Mouse (Mus musculus): ENCODE measurements at regions not wholly inside any gene's neighbourhood (a gene's known extent, or its start where the extent isn't known, plus 50 kb on each side); places are given as distances from the start of the nearest gene placed in this dataset.

GRCm38 (mm10) chr13:47716265-47716664 lies 544.8 kb upstream of the Id4 start:
- Histone ChIP-seq H3K4me2 (ENCODE audit: low read depth, low read length) (no peak overlapping the region), H3K27ac (ENCODE audit: low read length) (no peak overlapping the region), H3K9me3 (replicated peaks; ENCODE audit: control insufficient read depth, low read length) (no peaks in the 10 kb centered on the region), H3K4me3 (replicated peaks; ENCODE audit: low read length) (no peak overlapping the region), H3K36me3 (ENCODE audit: control insufficient read depth, insufficient read depth, low read length) (no peaks in the 10 kb centered on the region), H3K9ac (ENCODE audit: low read length) (no peak overlapping the region), H3K4me1 (ENCODE audit: control insufficient read depth, insufficient read depth, low read length) (no peaks in the 10 kb centered on the region), H3K27me3 (ENCODE audit: control insufficient read depth, insufficient read depth, low read length) (no peaks in the 10 kb centered on the region)
- 54% methylated on average over 4 of the region's 4 CpGs for WGBS
- no peak for ATAC-seq (ENCODE audit: insufficient read depth, low FRiP score)

DNA sequence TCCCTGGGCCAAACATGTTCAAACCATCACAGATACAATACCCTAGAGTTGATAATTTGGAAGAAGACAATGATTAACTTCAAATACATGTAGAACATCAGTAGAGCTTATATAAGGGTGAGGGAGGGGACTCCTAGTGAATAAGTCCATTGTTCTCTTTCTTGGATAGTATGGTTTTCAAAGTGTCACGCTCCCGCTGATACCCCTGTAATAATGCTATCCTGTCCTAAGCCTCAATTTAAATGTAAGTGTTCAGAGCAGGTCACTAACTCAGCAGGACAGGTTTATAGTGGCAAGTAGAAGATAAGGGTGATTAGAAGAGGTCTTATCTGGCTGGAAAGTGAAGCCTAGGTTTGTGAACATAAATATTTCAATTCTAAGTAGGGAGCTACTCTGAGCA lies 540.4 kb upstream of the Id4 start:
- Histone ChIP-seq H3K9me3 (replicated peaks; ENCODE audit: control insufficient read depth, low read length) (no peaks in the 10 kb centered on the region), H3K4me3 (replicated peaks; ENCODE audit: low read length) (no peak overlapping the region), H3K9ac (ENCODE audit: low read length) (no peak overlapping the region), H3K36me3 (ENCODE audit: control insufficient read depth, insufficient read depth, low read length) (no peaks in the 10 kb centered on the region), H3K4me2 (ENCODE audit: low read depth, low read length) (no peak overlapping the region), H3K27ac (ENCODE audit: low read length) (no peak overlapping the region), H3K4me1 (ENCODE audit: control insufficient read depth, insufficient read depth, low read length) (no peaks in the 10 kb centered on the region), H3K27me3 (ENCODE audit: control insufficient read depth, insufficient read depth, low read length) (no peaks in the 10 kb centered on the region)
- 81% methylated on average over 2 of the region's 2 CpGs for WGBS
- no peak for ATAC-seq (ENCODE audit: insufficient read depth, low FRiP score)

GRCm38 (mm10) chr13:47734415-47734814 lies 526.6 kb upstream of the Id4 start:
- no peaks in the 10 kb centered on the region for H3K4me1 ChIP-seq (ENCODE audit: control insufficient read depth, insufficient read depth, low read length)
- H3K36me3 ChIP-seq (ENCODE audit: control insufficient read depth, insufficient read depth, low read length): no peaks in the 10 kb centered on the region
- H3K27ac ChIP-seq (ENCODE audit: low read length): no peak overlapping the region
- WGBS: 39% methylated on average over 1 of the region's 1 CpGs
- H3K9ac ChIP-seq (ENCODE audit: low read length): no peak overlapping the region
- H3K4me3 ChIP-seq (replicated peaks; ENCODE audit: low read length): no peak overlapping the region
- H3K9me3 ChIP-seq (replicated peaks; ENCODE audit: control insufficient read depth, low read length): no peaks in the 10 kb centered on the region; the same call in 1 of the 2 replicates
- peak; percentile 58; the same call in 1 of the 2 replicates for ATAC-seq (ENCODE audit: insufficient read depth, low FRiP score)
- no peak overlapping the region for H3K4me2 ChIP-seq (ENCODE audit: low read depth, low read length)
- H3K27me3 ChIP-seq (ENCODE audit: control insufficient read depth, insufficient read depth, low read length): no peaks in the 10 kb centered on the region

GRCm38 (mm10) chr13:47735426-47736063 lies 525.5 kb upstream of the Id4 start:
- Histone ChIP-seq H3K4me1 (ENCODE audit: control insufficient read depth, insufficient read depth, low read length) (no peaks in the 10 kb centered on the region), H3K9me3 (replicated peaks; ENCODE audit: control insufficient read depth, low read length) (no peaks in the 10 kb centered on the region; the same call in 1 of the 2 replicates), H3K36me3 (ENCODE audit: control insufficient read depth, insufficient read depth, low read length) (no peaks in the 10 kb centered on the region), H3K9ac (ENCODE audit: low read length) (no peak overlapping the region), H3K27ac (ENCODE audit: low read length) (no peak overlapping the region), H3K4me2 (ENCODE audit: low read depth, low read length) (no peak overlapping the region), H3K27me3 (ENCODE audit: control insufficient read depth, insufficient read depth, low read length) (no peaks in the 10 kb centered on the region), H3K4me3 (replicated peaks; ENCODE audit: low read length) (no peak overlapping the region)
- no peak for ATAC-seq (ENCODE audit: insufficient read depth, low FRiP score)
- WGBS: 74% methylated on average over 8 of the region's 8 CpGs

DNA sequence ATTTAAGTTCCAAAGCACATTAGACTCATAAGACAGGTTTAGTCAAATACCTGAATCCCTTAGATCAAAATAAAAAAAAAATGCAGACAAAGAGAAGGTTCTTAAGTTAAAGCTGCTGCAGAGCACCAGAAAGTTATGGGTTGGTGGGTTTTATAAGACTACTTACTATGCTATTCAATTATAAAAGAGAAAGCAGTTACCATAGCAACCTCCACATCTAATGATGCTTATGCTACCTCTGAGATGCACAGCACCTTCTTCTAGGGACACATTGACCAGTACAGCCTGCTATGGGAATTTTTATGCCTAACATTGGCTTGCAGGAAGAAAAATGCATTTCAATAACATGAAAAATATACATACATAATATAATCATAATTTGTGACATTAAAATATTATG lies 512.1 kb upstream of the Id4 start:
- H3K4me3 ChIP-seq (replicated peaks; ENCODE audit: low read length): no peak overlapping the region
- no peak overlapping the region for H3K4me2 ChIP-seq (ENCODE audit: low read depth, low read length)
- H3K4me1 ChIP-seq (ENCODE audit: control insufficient read depth, insufficient read depth, low read length): no peaks in the 10 kb centered on the region
- ATAC-seq (ENCODE audit: insufficient read depth, low FRiP score): no peak
- no peaks in the 10 kb centered on the region for H3K9me3 ChIP-seq (replicated peaks; ENCODE audit: control insufficient read depth, low read length)
- no peak overlapping the region for H3K27ac ChIP-seq (ENCODE audit: low read length)
- no peak overlapping the region for H3K9ac ChIP-seq (ENCODE audit: low read length)
- H3K36me3 ChIP-seq (ENCODE audit: control insufficient read depth, insufficient read depth, low read length): no peaks in the 10 kb centered on the region
- no peaks in the 10 kb centered on the region for H3K27me3 ChIP-seq (ENCODE audit: control insufficient read depth, insufficient read depth, low read length)

DNA sequence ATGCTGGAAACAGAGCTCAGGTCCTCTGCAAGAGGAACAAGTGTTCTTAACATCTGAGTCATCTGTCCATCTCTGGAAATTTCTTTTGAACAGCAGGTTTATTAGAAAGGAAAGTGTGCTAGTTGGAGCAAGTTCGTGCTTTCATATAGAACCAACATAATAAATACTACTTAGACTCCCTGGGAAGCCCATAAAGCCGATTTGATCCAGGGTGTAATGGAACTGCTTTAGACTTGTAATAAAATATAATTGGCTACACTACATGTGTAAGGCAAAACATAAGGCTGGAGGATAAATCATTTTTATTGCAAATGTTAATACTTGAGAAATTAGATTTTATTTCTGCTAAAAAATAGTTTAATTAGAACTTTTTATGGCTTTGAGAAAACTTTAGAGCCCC lies 510.0 kb upstream of the Id4 start:
- Histone ChIP-seq H3K9ac (ENCODE audit: low read length) (no peak overlapping the region), H3K4me3 (replicated peaks; ENCODE audit: low read length) (no peak overlapping the region), H3K9me3 (replicated peaks; ENCODE audit: control insufficient read depth, low read length) (no peaks in the 10 kb centered on the region), H3K27ac (ENCODE audit: low read length) (no peak overlapping the region), H3K4me2 (ENCODE audit: low read depth, low read length) (no peak overlapping the region), H3K27me3 (ENCODE audit: control insufficient read depth, insufficient read depth, low read length) (no peaks in the 10 kb centered on the region), H3K36me3 (ENCODE audit: control insufficient read depth, insufficient read depth, low read length) (no peaks in the 10 kb centered on the region), H3K4me1 (ENCODE audit: control insufficient read depth, insufficient read depth, low read length) (no peaks in the 10 kb centered on the region)
- 77% methylated on average over 2 of the region's 2 CpGs for WGBS
- ATAC-seq (ENCODE audit: insufficient read depth, low FRiP score): no peak

GRCm38 (mm10) chr13:47764802-47765597 lies 496.0 kb upstream of the Id4 start:
- Histone ChIP-seq H3K27ac (ENCODE audit: low read length) (no peak overlapping the region), H3K4me2 (ENCODE audit: low read depth, low read length) (no peak overlapping the region), H3K27me3 (ENCODE audit: control insufficient read depth, insufficient read depth, low read length) (no peaks in the 10 kb centered on the region), H3K9me3 (replicated peaks; ENCODE audit: control insufficient read depth, low read length) (no peaks in the 10 kb centered on the region), H3K4me3 (replicated peaks; ENCODE audit: low read length) (no peak overlapping the region), H3K9ac (ENCODE audit: low read length) (no peak overlapping the region), H3K4me1 (ENCODE audit: control insufficient read depth, insufficient read depth, low read length) (no peaks in the 10 kb centered on the region), H3K36me3 (ENCODE audit: control insufficient read depth, insufficient read depth, low read length) (no peaks in the 10 kb centered on the region)
- WGBS: 50% methylated on average over 16 of the region's 16 CpGs
- ATAC-seq (ENCODE audit: insufficient read depth, low FRiP score): no peak

- no peak for ATAC-seq (ENCODE audit: insufficient read depth, low FRiP score)
- Histone ChIP-seq H3K9me3 (replicated peaks; ENCODE audit: control insufficient read depth, low read length) (no peaks in the 10 kb centered on the region), H3K27ac (ENCODE audit: low read length) (no peak overlapping the region), H3K36me3 (ENCODE audit: control insufficient read depth, insufficient read depth, low read length) (no peaks in the 10 kb centered on the region), H3K4me3 (replicated peaks; ENCODE audit: low read length) (no peak overlapping the region), H3K9ac (ENCODE audit: low read length) (no peak overlapping the region), H3K27me3 (ENCODE audit: control insufficient read depth, insufficient read depth, low read length) (no peaks in the 10 kb centered on the region), H3K4me1 (ENCODE audit: control insufficient read depth, insufficient read depth, low read length) (no peaks in the 10 kb centered on the region), H3K4me2 (ENCODE audit: low read depth, low read length) (no peak overlapping the region)
- WGBS: 67% methylated on average over 9 of the region's 9 CpGs
Measured at GRCm38 (mm10) chr13:47768963-47769527, 492.0 kb upstream of the Id4 start.
